Mouse (Mus musculus) small intestine, adult 2 months (tissue): ENCODE results near the gene Gm19684.
"Not testable (repeated sequence)": the region's sequence is repeated elsewhere in the genome, so short reads cannot be mapped to it uniquely, and the experiment has no call there.

Experiments
- CTCF ChIP-seq: fragments of 200-500 bp; IDR thresholded peaks from 2 replicates; pipeline ENCODE4 v1.5.1; 2012; ENCODE audit warnings: low read depth, mild to moderate bottlenecking, control low read depth, inconsistent platforms, low read length, moderate library complexity, mixed read lengths; ENCODE audit not compliant: insufficient replicate concordance, insufficient read length; ENCODE audit errors: extremely low read depth
- POLR2A ChIP-seq: fragments of 200-500 bp; IDR thresholded peaks from 2 replicates; pipeline ENCODE4 v1.6.1; 2012; ENCODE audit warnings: low read depth, mild to moderate bottlenecking, control low read depth, inconsistent platforms, low read length, moderate library complexity

- not testable (repeated sequence) for TF ChIP-seq POLR2A, CTCF
Measured at GRCm38 (mm10) chr17:36116545-36116944, 4.9 kb upstream of the Gm19684 start.
